In the genomic region with DNA sequence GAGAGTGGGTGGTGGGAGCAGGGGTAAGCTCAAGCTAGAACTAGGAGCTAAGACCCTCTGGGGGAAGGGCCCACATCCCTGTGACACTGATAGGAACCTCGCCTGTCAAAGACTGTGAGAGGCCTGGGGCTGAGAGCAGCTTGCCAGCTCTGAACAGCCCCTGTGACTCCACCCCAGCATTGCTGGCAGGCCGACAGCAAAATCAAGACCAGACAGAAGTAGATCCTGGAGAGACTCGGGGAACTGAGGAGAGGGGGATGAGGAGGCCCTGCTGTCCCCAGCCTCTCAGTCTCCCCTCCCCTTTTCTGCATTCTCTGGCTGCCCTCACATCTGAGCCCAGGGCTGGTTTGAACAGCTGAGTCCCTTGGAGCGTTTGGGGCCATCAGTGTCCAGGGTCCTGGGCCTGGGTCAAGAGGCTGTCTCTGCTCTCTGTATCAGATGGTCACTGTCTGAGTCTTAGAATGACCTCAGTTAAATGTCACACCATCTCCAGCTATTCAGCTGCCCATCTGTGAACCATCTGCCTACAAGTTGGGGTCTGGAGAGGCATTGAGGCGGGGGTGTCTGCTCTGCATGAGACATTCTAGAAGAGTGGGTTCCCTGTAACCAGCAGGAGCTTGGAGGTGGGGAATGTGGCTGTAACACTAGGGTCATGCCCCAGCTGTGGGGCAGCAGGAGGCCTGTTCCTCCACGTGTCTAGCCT, we compare ENCODE assay signal across 10 mouse cellular contexts. TPM values are rescaled to one million over a fixed set of nuclear protein-coding genes. Genes with fewer than 3 reads are reported as not detected.
DNase-seq lines count a peak whose midpoint lies in the region; ATAC-seq and TF ChIP-seq lines count a peak whose summit lies in the region.
"Had no signal": no experiment of that assay in that cellular context is flagged by ENCODE, and none has a peak within 500 bp of the region (broad histone marks: within the 10 kb centered on the region; RNA-seq: fewer than 3 reads in every experiment).

No protein-coding gene starts in this region.

- no peaks in the 10 kb centered on the region for H3K27me3 ChIP-seq in heart, postnatal 0 days (ENCODE audit: control insufficient read depth, insufficient read depth, low read length)

- peaks cover 44% of the 10 kb centered on the region for H3K4me1 ChIP-seq in heart, postnatal 0 days (ENCODE audit: control insufficient read depth, insufficient read depth)

- no peak for TF ChIP-seq EP300 in heart, postnatal 0 days (IDR thresholded peaks at IDR 0.05; ENCODE audit: low read depth)

- H3K4me3 ChIP-seq in heart, postnatal 0 days (ENCODE audit: low read depth, low read length), result no peak overlapping the region

- 33% methylated on average over 6 of the region's 6 CpGs for WGBS in heart, postnatal 0 days

- no peak overlapping the region for H3K9ac ChIP-seq in heart, postnatal 0 days (replicated peaks; ENCODE audit: low read depth, low read length)

- H3K27ac ChIP-seq in heart, postnatal 0 days (ENCODE audit: low read depth), result no peak overlapping the region

- H3K36me3 ChIP-seq in heart, postnatal 0 days (replicated peaks; ENCODE audit: control insufficient read depth, insufficient read depth, low read length), result no peaks in the 10 kb centered on the region

- ATAC-seq in heart, postnatal 0 days (ENCODE audit: insufficient read depth, low read depth), result peak; percentile 28

- DNase-seq in gastrocnemius, postnatal 14 days, result peak; percentile 51
- no peak for DNase-seq in gastrocnemius, adult 18-20 months (ENCODE audit: low spot score)
- DNase-seq in embryo, embryonic 10.5 days (ENCODE audit: low spot score), result peak; percentile 64
- no peak for DNase-seq in heart, postnatal 0 days (ENCODE audit: low spot score)
- peak; percentile 60 for DNase-seq in mesoderm, embryonic 11.5 days (ENCODE audit: low read depth, low spot score)
- no peak for DNase-seq in layer of hippocampus, postnatal 36 days
- no peak for DNase-seq in adrenal gland, postnatal 10 days
- no peak for DNase-seq in frontal cortex, adult 2 months (ENCODE audit: extremely low spot score in 1 of 2, low spot score in 1 of 2)

- no peak overlapping the region for H3K4me2 ChIP-seq in heart, postnatal 0 days (ENCODE audit: low read depth, low read length)

- no peak for TF ChIP-seq CTCF in heart, postnatal 0 days (IDR thresholded peaks at IDR 0.05; ENCODE audit: low read depth)

- intact Hi-C loops in gastrocnemius, postnatal 14 days (cut with DNase I; ENCODE audit: low total_unique reads), result no loop called here

- H3K9me3 ChIP-seq in heart, postnatal 0 days (replicated peaks; ENCODE audit: control insufficient read depth, low read length), result no peaks in the 10 kb centered on the region

RNA-seq across cellular contexts. Expression of gene Megf6, which starts 53.9 kb away (rescaled TPM):
- total RNA-seq in gastrocnemius, postnatal 14 days (2021), result 1 to 10 TPM; 2.9 to 3.4 TPM
- total RNA-seq in gastrocnemius, adult 18-20 months (2021), result under 1 TPM; 0.25 to 0.40 TPM
- 53.3 and 79.8 TPM in 2 replicates for total RNA-seq in heart, postnatal 0 days (2014; rRNA removed; ENCODE audit: low replicate concordance)
- 11.6 and 12.9 TPM in 2 replicates for polyA plus RNA-seq in heart, postnatal 0 days (2015; fragmentation: Nextera tagmentation; extraction: Ambion mirVana)
- 1 to 10 TPM; 5.1 to 5.2 TPM for total RNA-seq in layer of hippocampus, postnatal 36 days (2021)
- 10 to 100 TPM in 1 of 2 experiments, 1 to 10 TPM in 1; 9.5 to 10.3 TPM for total RNA-seq in adrenal gland, postnatal 10 days (2021)
- 3.0 and 5.4 TPM in 2 replicates for polyA plus RNA-seq in frontal cortex, adult 2 months (2012; rRNA removed)
- total RNA-seq: common myeloid progenitor, adult 5-6 weeks; hematopoietic stem cell, adult 5-6 weeks had no signal

Comparison
In these comparisons a context has a peak if more than half of its experiments do, and no peak if none do; other contexts are left out.
1. DNase-seq: peak in gastrocnemius, postnatal 14 days (single experiment), embryo, embryonic 10.5 days (single experiment) and mesoderm, embryonic 11.5 days (single experiment); none in gastrocnemius, adult 18-20 months (single experiment), heart, postnatal 0 days (single experiment), layer of hippocampus, postnatal 36 days (0 of 2), adrenal gland, postnatal 10 days (single experiment) and frontal cortex, adult 2 months (0 of 2).